Mouse (Mus musculus) thymus, postnatal 36 days (tissue): ENCODE data around the gene Fem1b.

Experiments used
- DNase-seq, 2 experiments: peaks; one replicate each; pipeline ENCODE4 v3.0.0; 2022; ENCODE audit warnings: mixed read lengths in 2 of 2

Gene Fem1b

GRCm38 (mm10) chr9:62777461-62777860 is 34.3 kb downstream of the Fem1b start:
- DNase-seq: peak; percentile 57 to 58

- no peak for DNase-seq
Measured at GRCm38 (mm10) chr9:62775464-62775863, 36.3 kb downstream of the Fem1b start.

GRCm38 (mm10) chr9:62772746-62773145 is 39.0 kb downstream of the Fem1b start:
- no peak for DNase-seq

GRCm38 (mm10) chr9:62768361-62768760 is 43.4 kb downstream of the Fem1b start:
- DNase-seq: no peak

- no peak for DNase-seq
Measured at GRCm38 (mm10) chr9:62767464-62767863, 44.3 kb downstream of the Fem1b start.

GRCm38 (mm10) chr9:62765346-62765745 is 46.4 kb downstream of the Fem1b start:
- DNase-seq: no peak

GRCm38 (mm10) chr9:62763478-62763877 is 48.3 kb downstream of the Fem1b start:
- peak; percentile 27 to 59 for DNase-seq

GRCm38 (mm10) chr9:62759601-62760000 is 52.1 kb downstream of the Fem1b start:
- DNase-seq: peak; percentile 12 to 19

GRCm38 (mm10) chr9:62758288-62758687 is 53.4 kb downstream of the Fem1b start:
- no peak for DNase-seq

GRCm38 (mm10) chr9:62750381-62750780 is 61.4 kb downstream of the Fem1b start:
- DNase-seq: no peak

- no peak for DNase-seq
Measured at GRCm38 (mm10) chr9:62749666-62750065, 62.1 kb downstream of the Fem1b start.

- no peak for DNase-seq
Measured at GRCm38 (mm10) chr9:62746646-62747045, 65.1 kb downstream of the Fem1b start.

GRCm38 (mm10) chr9:62744558-62745275 is 67.0 kb downstream of the Fem1b start:
- DNase-seq: peak in 1 of 2 experiments; percentile 26
